Mouse (Mus musculus) cerebellum, adult 18-20 months (tissue): ENCODE measurements at regions not wholly inside any gene's neighbourhood (a gene's known extent, or its start where the extent isn't known, plus 50 kb on each side); places are given as distances from the start of the nearest gene placed in this dataset.

Experiments used
- DNase-seq, 2 experiments: peaks; one replicate each; pipeline ENCODE4 v3.0.0; 2021

DNA sequence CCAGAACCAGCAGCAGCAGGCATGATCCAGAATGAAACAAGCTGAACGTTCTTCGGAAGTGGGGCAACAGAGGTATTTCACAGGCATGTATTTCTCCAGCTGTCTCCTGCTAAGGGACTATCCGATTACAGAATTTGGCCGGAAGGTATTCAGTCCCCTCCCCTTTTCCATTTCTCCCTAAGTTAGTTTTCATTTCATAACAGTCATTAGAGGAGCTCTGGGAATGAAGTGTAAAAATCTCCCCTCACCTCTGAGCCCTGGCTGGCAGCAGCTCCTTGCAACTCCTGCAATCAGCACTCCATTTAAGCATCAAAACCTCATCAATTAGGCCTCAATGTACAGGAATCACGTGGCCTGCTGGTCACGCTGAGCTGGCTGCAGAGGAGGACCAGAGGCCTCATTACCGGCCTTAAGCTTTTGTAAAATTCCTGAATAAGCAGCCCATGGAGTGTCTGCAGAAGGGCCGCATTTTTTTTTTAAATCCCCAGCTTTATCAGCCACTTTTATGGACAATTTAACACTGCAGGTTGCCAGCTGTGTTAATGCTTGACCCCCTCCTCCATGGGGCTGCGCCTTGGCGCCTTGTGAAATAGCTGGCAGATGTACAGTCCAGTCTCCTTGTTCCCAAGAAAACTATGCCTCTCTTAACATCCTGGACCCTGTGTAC is 456.1 kb upstream of the Kirrel3 start:
- no peak for DNase-seq

DNA sequence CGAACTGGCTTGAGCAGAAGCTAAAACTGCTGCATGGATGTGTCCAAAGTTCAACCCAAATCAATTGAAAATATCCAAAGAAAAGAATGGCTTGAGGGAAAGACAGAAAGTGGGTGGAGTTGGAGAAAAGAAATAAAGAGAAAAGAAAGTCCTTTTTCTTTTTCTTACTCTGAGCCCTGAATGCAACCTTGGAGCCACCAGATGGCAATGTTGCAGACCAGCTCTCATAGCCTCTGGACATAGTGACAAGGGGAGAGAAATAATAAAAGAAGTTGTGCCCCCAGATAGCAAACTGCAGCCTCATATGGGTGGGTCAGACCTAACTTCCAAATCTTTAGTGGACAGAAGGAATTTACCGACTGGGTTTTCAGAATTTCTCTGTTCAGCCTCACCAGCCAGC is 431.3 kb upstream of the Kirrel3 start:
- peak; percentile 2 to 8 for DNase-seq
